Mouse (Mus musculus): ENCODE data around the gene Ankrd39.

Gene Ankrd39

DNA sequence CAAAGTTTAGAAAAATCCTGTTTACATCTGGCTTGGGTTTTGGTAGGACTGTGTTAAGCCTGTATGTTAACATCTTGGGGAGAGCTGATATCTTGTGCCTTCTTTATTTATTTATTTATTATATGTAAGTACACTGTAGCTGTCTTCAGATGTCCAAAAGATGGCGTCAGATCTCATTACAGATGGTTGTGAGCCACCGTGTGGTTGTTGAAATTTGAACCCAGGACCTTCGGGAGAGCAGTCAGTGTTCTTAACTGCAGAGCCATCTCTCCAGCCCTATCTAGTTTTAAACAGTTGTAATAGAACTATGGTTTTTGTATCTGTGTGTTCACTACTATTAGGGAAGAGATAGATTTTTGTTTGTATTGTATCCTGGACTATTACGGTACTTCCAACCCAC lies 18.0 kb downstream of the Ankrd39 start:
- DNase-seq: no peak

DNA sequence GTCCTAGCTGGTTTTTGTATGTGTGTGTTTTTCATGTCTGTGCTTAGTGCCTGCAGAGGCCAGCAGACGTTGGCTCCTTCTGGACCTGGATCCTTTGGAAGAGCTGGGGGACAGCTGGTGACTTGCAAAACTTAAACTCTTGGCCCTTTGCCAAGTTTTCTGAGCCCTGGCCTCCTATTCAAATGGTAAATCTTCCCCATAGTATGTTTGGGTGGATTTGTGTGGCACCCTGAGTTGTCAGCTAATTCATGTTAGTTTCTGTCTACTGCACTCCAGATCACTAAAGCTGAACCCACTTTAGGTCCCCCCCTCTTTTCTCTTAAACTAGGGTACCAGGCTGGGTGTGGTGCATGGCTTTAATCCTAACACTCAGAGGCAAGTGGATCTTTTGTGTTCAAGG lies 18.9 kb downstream of the Ankrd39 start:
- DNase-seq: no peak

- no peak for DNase-seq
Measured at GRCm38 (mm10) chr1:36526903-36527302, 20.3 kb downstream of the Ankrd39 start.

DNA sequence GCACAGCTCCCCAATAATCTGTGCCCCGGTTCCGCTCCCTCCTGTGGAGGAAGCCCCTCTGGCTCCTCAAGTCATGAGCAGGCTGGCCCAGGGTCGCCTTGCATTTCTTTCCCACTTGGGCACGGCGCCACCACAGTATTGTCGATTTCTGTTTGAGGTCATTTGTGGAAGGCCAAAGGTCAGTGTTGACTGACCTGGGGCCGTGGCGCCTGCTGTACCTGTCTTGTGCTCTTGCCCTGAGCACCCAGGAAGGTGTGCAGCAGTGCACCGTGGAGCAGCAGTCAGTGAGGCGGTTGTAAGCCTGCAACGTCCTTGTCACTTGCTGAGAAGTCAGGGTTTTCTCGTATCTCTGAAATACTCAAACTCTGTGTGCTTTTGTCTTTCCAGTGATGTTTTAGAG lies 21.5 kb downstream of the Ankrd39 start:
- DNase-seq: no peak

DNA sequence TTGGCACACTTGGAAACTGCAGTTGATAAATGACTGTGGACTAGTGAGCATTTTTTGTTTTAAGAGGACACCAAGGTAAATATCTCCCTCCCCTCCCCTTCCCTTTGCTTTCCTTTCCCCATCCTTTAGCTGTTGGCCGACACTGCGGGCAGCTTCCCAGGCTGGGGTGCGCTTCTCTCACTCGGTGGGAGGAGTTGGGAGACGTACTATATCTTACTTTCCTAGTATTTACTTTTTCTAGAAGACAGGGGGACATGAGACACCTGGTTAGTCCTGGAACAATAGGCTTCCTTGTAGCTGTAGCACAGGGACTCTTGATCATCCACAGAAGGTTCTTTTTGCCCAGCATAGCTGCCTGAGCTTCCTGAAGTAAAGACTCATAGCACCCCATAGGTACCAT lies 23.2 kb downstream of the Ankrd39 start:
- DNase-seq: no peak

- no peak for DNase-seq
Measured at GRCm38 (mm10) chr1:36523332-36524013, 23.8 kb downstream of the Ankrd39 start.

- DNase-seq: no peak
Measured at GRCm38 (mm10) chr1:36522210-36522609, 25.0 kb downstream of the Ankrd39 start.

DNA sequence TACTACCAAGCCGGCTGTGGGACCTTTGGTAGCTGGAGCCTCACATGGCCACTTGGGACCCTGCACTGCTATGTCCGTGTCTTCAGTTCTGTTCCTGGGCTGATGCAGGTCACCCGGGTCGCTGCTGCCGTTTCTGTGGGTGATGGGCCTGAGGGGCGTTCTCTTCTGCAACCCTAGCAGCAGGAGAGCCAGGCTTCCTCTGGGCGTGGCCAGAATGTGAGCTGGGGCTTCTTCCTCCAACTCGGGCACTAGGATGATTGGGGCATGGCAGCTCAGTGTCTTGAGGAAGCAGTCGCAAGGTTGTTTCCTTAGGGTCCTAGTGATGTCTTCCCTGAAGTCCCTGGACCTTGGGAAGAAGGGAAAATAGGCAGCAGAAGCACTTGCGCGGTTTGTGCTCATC lies 27.6 kb downstream of the Ankrd39 start:
- DNase-seq: no peak

DNA sequence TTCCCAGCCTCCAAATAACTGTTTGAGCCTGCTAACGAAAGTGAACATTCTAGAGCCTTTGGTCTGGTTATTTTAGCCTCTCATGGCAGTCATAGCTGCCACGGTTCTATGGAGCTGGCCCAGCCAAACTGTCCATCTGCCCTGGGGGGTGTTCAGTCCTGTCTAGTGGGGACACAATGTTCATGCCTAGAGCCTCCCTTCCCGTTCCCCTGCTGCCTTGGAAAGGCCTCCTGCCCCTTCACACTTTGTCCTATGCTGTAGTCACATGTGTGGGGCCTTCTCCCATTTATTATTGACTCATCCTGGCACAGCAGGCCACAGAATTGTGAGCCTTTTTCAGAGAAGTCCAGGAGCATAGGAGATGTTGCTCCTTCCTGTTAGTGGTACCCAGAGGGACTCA lies 29.0 kb downstream of the Ankrd39 start:
- no peak for DNase-seq

DNA sequence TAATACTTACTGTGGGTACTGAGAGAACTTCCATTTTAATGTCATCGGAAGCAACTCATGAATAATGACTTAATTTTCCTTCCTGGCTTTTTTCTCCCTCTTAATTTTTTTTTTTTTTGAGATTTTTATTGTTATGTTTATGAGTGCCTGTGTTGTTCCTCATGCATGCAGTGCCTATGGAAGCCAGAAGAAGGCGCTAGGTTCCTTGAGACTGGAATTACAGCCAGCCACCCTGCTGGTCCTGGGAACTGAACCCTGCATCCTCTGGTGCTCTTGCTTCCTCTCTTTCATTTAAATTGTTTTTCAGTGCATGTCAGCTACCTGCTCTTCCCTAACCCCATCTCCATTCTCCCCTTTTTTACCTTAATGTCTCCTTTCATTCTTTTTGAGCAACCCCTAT lies 33.5 kb downstream of the Ankrd39 start:
- no peak for DNase-seq

DNA sequence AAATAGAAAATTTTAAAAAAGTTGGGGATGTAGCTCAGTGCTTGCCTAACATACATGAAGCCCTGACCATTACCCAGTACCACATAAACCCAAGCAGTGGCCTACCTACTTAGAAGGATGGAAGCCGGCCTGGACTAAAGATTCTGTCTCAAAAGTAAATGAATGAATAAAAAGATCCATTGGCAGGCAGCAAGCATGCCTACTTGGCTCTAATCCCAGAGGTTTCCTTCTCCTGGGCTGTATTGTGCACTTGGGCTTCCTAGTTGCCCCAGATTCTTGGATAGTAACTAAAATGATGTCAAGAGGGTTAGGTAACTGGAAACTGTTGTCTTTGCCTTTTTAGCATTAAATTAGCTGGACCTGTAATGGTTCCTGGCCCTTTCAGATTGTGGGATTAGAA lies 33.9 kb downstream of the Ankrd39 start:
- no peak for DNase-seq

- no peak for DNase-seq
Measured at GRCm38 (mm10) chr1:36512966-36513280, 34.3 kb downstream of the Ankrd39 start.

DNA sequence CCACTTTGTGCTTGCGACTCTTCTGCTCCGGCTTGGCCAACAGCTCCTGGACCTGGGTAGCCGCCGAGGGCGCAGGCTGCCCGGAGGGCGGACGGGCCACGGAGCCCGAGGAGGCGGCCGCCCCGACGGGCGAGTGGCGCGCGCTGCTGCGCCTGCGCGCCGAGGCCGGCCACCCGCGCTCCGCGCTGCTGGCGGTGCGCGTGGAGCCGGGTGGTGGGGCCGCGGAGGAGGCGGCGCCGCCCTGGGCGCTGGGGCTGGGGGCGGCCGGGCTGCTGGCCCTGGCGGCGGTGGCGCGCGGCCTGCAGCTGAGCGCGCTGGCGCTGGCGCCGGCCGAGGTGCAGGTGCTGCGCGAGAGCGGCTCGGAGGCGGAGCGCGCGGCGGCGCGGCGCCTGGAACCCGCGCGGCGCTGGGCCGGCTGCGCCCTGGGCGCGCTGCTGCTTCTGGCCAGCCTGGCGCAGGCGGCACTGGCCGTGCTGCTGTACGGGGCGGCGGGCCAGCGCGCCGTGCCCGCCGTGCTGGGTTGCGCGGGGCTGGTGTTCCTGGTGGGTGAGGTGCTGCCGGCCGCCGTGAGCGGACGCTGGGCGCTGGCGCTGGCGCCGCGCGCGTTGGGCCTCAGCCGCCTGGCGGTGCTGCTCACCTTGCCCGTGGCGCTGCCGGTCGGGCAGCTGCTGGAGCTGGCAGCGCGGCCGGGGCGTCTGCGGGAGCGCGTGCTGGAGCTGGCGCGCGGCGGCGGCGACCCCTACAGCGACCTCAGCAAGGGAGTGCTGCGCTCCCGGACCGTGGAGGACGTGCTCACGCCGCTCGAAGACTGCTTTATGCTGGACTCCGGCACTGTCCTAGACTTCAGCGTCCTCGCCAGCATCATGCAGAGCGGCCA lies 34.9 kb downstream of the Ankrd39 start:
- DNase-seq: peak in 1 of 2 experiments; percentile 29

DNA sequence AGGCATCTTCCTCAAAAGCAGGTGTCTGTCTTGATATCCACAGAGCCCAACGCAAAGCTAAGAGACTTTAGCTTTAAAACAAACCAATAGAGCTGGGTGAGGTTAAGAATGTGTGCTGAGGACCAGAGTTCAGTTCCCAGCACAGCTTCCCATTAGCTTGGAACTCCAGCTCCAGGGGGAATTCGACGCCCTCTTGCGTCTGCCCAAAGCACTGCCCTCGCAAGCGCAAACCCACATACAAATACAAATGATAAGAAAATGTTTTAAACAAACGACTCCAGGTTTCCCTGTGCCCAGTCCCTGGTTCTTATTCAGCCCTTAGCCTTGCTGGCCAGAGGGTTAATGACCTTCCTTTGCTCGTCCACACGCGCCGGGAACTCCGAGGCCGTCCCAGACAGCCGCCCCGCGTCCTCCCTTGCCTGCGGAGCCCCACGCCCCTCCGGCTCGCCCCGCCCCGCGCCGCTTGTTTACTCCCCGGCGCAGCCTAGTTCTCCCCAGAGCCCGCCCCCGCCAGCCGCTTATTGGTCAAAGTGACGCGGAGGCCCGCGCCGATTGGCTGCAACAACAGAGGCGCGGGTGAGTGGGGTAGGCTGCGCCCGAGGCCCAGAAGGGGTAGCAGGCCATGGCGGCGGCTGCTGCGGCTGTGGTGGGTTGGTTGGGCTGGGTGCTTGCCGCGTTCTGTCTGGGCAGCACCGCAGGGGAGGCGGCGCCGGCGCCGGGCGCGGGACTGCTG lies 35.8 kb downstream of the Ankrd39 start, which contains the start of gene Cnnm3:
TSS of gene Cnnm3 (plus strand) at position 579 of the 733 bp plus-strand sequence.
- peak; percentile 99 for DNase-seq

DNA sequence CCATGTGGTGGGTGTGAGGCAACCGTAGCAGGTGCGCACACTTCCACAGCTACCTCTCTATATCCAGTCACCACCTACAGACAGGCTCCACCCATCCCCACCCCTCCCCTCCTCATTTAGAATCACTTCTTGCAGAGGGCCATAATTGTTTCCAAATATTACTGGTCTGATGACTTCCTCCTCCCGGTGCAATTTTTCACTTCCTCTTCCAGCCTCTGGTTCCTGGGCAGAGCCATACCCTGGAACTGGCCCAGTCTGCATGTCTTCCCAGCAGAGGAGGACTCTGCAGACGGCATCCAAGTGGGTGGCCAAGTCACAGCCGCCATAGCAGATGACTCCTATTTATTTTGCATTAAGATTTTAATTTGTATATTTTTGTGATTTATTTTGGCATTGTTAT lies 39.0 kb downstream of the Ankrd39 start:
- no peak for DNase-seq

DNA sequence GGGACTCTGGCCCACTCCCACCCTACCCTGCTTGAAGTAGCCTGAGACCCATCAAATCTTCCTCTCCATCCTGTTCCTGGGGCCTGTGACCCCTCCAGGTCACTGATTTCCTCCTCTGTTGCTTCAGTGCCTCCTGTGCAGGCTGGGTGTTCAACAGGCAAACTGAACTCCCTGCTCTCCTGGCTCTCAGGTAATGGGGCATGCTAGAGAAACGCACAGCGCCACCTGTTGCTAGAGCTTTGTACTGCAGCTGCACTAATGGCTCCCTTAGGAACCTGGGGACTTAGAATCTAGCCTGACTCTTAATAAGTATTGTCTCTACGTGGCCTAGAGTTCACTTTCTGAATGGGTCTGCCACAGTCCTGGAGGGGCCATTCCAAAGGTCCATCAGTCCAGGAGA lies 46.0 kb downstream of the Ankrd39 start:
- DNase-seq: peak; percentile 69 to 73

GRCm38 (mm10) chr1:36497312-36497711 lies 49.9 kb downstream of the Ankrd39 start:
- no peak for DNase-seq

DNA sequence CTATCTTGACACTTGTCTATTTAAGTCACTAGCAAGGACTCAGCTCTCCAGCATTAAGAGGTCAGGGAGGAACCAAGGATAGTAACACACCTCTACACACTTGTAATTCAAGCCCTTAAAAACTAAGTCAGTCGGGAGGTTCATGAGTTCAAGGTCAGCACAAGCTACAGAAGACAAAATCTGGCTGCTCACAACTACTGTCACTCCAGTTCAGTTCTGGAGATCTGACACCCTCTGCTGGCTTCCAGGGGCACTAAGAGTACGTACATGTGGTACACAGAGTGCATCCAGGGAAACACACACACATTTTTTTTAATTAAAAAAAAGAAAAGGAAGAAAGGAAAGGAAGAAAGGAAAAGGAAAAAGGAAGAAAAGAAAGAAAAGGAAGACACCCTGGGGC lies 50.5 kb downstream of the Ankrd39 start:
- DNase-seq: no peak

- DNase-seq: no peak
Measured at GRCm38 (mm10) chr1:36493299-36493698, 53.9 kb downstream of the Ankrd39 start.

- peak; percentile 34 to 65 for DNase-seq
Measured at GRCm38 (mm10) chr1:36492416-36493139, 54.7 kb downstream of the Ankrd39 start.

DNA sequence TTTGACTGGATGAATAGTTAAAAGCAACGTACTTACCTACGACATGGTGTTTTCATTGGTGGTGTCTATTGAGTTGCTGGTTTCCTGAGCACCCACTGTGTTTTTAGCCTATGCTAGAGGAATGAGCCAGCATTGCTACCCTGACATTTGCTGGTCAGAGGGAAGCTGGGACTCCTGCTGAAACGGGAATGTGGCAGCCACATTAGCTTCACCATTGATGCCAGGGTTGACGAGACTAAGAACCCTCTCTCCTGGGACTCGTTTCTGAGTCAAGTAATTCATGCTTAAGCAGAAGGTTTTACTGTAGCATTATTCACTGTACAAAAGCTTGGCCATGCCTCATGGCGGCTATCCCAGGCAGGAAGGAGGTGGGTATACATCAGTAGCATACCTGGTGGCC lies 57.6 kb downstream of the Ankrd39 start:
- no peak for DNase-seq

Measured in lung, adult 18-20 months (tissue).